Mouse (Mus musculus) mouse trophoblast stem cell (cell line): ENCODE data around the gene Mastl.

Experiments used
- in situ Hi-C, 2 experiments: fragments of 300-500 bp; cut with MseI, MboI; formaldehyde crosslinking; loops; 2 replicates in 1 of 2; 3 replicates in 1 of 2; pipeline ENCODE4 v1.15.1; 2025

Gene Mastl

DNA sequence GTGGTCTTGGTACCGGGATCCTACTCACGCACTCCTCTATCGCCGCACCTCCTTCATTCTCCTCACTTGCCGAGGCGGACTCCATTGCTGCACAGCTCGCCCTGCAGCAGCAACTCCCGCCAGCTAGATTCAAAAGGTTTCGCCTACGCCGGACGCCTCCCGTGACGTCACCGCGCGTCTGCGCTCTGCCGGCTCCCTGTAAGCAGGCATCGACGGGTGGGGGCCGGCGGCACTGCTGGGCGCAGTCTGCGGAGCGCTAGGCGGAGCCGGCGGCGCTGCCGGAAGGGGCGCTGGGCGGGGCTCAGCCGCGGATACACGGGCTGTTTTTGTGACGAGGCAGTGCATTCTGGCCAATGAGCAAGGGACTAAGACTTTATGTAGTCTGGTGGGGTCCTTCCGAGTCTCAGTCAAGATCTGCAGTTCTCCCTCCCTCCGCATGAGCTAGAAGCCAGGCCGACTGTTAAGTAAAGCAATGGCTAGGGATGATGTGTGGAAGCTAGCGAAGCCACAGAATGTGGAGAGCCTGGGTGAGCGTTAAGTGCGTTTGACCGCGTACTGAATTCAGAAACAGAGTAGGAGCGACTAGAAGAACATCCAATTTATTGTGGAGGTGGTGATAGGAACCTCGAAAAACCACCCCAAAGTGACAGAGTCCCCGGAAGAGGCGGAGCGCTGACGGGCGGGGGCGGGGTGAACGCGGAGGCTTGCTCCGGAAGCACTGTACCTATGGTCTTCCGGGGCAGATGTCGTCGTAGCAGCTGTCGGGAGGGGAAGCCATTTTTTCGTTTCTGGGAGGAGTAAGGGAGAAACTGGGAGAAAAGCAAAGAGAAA, at the start of gene Mastl, which contains the start of gene Yme1l1:
TSS of gene Mastl (minus strand) at position 248 of the 831 bp plus-strand sequence.
TSS of gene Yme1l1 (plus strand) at position 593 of the 831 bp plus-strand sequence.
- in situ Hi-C loops, result no loop called here

GRCm38 (mm10) chr2:23202900-23203670, 47.3 kb upstream of the Mastl start:
- in situ Hi-C loops, result no loop called here

- in situ Hi-C loops, result no loop called here
Observed at GRCm38 (mm10) chr2:23201034-23201433, 45.2 kb upstream of the Mastl start.

DNA sequence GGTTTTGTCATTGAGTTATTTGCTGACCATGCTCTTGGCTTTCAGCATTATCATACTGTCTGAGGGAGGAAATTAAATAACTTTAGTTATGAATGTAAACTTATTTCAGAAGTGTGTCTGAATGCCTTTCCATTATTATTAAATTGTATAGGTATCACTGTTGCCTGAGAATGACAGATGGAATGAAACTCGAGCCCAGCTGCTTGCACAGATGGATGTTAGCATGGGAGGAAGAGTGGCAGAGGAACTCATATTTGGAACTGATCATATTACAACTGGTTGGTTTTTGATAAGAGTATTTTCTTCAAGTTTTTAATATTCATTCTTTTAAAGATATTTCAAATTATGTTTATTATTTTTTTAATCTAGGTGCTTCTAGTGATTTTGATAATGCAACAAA, 38.5 kb upstream of the Mastl start:
- in situ Hi-C loops, result no loop called here

- in situ Hi-C loops, result no loop called here
Observed at GRCm38 (mm10) chr2:23172305-23172704, 16.5 kb upstream of the Mastl start.

DNA sequence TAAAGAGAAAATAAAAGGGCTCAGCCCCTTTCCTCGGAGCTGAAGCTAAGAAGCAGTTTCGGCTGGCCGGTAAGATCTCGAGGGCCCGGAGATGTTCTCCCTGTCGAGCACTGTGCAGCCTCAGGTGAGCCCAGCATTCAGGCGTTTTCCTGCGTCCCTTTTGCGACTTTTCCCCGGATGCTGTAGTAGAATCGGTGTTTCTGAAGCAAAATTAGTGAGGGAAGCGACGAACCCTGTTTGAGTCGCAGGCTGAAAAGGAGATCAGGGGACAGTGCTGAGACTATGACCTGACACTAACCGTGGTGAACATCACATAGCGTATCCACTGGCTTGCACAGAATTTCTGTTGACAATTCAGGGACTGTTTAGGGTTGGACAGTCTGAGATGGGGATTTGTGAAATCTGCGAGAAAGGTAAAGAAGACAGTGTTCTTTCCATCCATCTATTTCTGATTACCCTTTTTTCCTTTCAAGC, 821 bp upstream of the Mastl start:
- in situ Hi-C loops, result no loop called here

GRCm38 (mm10) chr2:23155199-23155621, 614 bp downstream of the Mastl start:
- in situ Hi-C loops, result no loop called here

- in situ Hi-C loops, result no loop called here
Observed at GRCm38 (mm10) chr2:23119573-23119972, 36.3 kb downstream of the Mastl start.

DNA sequence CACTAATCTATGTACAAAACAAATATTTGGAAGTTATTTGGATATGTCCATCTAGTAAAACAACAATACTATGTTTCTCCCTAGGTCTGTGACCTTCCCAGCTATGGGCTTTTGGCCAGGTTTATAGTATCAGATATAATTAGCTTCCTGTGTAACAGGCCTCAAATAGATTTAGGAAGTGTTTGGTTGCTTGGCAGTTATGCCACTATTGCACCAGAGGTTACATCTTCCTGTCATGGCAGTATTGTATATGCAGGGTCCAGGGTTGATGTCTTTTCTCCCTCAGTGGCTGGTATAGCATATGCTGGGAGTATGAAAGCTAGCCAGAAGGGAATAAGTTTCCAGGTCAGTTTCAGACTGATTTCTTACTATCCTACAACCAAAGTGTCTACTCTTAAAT, 53.6 kb downstream of the Mastl start:
- in situ Hi-C loops, result no loop called here

GRCm38 (mm10) chr2:23097028-23097427, 58.8 kb downstream of the Mastl start:
- in situ Hi-C loops, result no loop called here

GRCm38 (mm10) chr2:23092216-23092615, 63.6 kb downstream of the Mastl start:
- in situ Hi-C loops, result no loop called here

GRCm38 (mm10) chr2:23084540-23084939, 71.3 kb downstream of the Mastl start:
- in situ Hi-C loops, result no loop called here

DNA sequence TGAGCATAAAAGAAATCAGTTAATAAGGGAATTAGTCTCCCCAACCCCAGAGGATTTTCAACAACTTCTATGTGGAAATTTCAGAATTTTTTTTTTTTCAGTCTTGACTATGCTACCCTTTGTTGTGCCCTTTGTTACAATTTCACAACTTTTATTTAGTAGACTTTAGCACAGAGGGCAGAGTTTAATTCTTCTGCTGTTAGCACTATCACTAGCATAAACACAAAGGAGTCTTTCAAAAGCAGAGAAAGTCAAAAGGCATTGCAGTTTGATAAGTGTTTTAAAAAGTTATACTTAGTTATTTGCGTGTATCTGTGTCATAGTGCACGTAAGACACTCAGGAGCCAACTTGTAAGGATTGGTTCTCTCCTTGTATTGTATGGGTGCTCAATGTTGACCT, 77.2 kb downstream of the Mastl start:
- in situ Hi-C loops, result no loop called here

GRCm38 (mm10) chr2:23077693-23078092, 78.1 kb downstream of the Mastl start:
- in situ Hi-C loops, result no loop called here

DNA sequence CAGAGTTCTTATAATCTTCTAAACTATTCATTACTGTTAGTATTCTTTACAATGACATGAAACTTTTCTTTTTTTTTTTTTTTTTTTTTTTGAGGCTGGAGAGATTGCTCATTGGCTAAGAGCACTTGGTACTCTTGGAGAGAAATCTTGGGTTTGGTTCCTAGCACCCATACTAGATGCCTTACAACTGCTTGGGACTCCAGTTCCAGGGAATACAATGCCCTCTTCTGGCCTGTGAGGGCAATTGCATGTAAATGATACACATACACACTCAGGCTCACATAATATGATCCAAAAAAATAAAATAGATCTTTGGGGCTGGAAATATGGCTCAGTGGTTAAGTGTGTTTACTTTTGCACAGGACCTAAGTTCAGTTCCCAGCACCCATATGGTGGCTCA, 79.0 kb downstream of the Mastl start:
- in situ Hi-C loops, result no loop called here

DNA sequence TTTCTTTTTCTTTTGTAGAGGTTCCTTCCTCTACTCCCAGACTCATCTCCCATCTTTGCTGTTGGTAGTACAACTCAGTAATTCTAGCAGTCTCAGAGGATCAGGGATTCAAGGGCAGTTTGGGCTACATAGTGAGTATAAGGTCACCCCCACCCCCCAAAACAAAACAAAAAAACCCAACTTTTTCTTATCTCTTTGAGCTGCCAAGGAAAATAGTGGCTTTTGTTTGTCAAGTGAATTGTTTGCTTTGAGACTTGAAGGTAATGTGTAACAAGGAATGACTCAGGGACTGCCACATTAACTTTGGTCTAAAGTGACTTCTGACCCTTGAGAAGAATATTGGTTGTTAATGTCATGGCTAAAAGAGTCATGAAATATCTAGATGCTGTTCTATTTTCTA, 80.0 kb downstream of the Mastl start:
- in situ Hi-C loops, result no loop called here

GRCm38 (mm10) chr2:23071406-23071805, 84.4 kb downstream of the Mastl start:
- in situ Hi-C loops, result no loop called here

DNA sequence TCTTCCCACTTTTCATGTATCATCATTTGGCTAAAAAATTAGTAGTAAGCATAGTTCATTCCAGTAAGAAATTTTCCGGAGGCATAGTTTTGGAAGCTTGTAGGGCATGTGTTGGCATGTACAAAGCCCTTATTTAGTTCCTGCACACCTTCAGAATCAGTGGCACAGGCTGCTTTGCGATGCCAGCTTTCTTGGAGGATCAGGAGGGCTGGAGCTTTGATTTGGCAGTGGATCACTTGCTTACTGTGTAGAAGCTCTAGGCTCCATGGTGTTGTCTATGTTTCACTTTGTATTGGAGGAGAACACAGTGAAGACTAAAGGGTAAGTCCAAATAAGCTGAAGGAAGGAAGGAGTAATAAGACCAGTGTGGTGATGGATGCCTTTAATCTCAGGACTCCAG, 85.3 kb downstream of the Mastl start:
- in situ Hi-C loops, result no loop called here

GRCm38 (mm10) chr2:23068894-23069744, 86.7 kb downstream of the Mastl start:
- in situ Hi-C loops, result no loop called here

GRCm38 (mm10) chr2:23068370-23068737, 87.5 kb downstream of the Mastl start:
- in situ Hi-C loops, result no loop called here

DNA sequence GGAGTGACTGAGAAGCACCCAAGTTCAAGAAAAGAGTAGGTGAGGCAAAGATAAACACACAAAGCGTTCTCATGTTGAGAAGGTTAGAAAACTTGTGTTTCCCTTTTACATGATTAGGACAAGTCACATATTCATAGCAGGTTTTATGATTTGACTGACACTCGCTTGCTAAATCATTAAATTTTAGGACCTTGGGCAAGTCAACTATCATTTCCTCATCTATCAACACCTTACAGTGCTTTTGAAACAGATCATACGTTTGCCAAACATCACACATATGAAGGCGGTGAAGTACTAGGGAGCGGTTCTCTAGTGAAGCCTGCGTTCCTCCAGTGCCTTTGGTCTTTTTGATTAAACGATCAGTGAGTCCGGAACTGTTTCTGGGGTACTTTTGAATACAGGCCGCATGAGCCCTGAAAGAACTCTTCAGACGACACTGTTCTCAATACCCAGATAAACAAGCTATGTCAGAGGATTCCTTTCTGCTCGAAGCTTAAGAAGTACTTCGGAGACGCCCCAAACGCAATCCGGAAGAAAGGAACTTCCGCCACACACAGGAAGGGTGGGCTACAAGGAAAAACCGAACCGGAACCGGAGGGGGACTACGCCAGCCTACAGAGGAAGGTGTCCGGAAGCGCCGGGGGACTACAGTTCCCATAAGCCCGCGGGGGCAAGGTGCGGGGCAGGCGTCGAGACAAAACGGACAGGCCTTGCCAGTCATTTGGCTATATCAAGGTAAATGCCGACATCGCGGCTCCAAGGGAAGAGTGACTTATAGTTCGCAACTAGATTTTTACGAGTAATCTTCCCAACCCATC, 88.1 kb downstream of the Mastl start, which contains the start of gene Acbd5:
TSS of gene Acbd5 (plus strand) at position 616 of the 818 bp plus-strand sequence.
- in situ Hi-C loops, result no loop called here
